Mouse (Mus musculus): ENCODE measurements at regions not wholly inside any gene's neighbourhood (a gene's known extent, or its start where the extent isn't known, plus 50 kb on each side); places are given as distances from the start of the nearest gene placed in this dataset.

- TF ChIP-seq POLR2A (IDR thresholded peaks at IDR 0.05; ENCODE audit: borderline replicate concordance, extremely low read depth, insufficient read depth, insufficient read length, poor library complexity, severe bottlenecking) (no peak), CTCF (IDR thresholded peaks at IDR 0.05; ENCODE audit: borderline replicate concordance, extremely low read depth, insufficient read depth, insufficient read length) (no peak)
Observed at GRCm38 (mm10) chr12:65450845-65451244, 225.5 kb downstream of the Wdr20rt start.
